Mouse (Mus musculus): ENCODE measurements around the gene 1700122O11Rik. TPM values are rescaled to one million over a fixed set of nuclear protein-coding genes. Genes with fewer than 3 reads are reported as not detected.

The 1700122O11Rik gene
- polyA plus RNA-seq, 1 experiment from 2014 or later: not detected

DNA sequence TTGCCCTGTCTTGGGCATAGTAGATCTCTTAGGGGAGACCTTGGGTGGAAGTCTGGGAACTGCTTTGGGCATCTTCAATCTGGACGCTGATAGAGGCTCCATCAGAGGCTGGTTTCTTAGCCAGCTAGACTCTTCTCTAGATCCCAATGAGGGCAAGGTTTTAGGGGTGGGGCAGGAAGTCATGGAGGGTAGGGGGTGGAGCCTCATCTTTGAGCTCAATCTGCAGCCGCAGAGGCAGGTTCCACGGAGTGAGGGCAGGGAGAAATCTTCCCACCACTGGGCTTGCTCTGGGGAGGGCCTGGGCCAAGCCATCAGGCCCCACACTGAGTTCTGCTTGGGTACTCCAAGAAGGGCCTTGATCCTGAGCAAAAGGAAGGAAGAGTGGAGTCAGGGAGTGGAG is 1.2 kb downstream of the 1700122O11Rik start:
- Histone ChIP-seq H3K4me2 (replicated peaks; ENCODE audit: low read depth, low read length) (no peak overlapping the region), H3K36me3 (ENCODE audit: control insufficient read depth, insufficient read depth, low read length) (no peaks in the 10 kb centered on the region), H3K4me1 (ENCODE audit: control insufficient read depth, insufficient read depth, low read length) (peaks cover 13% of the 10 kb centered on the region), H3K27me3 (ENCODE audit: control insufficient read depth, insufficient read depth, low read length) (no peaks in the 10 kb centered on the region), H3K9me3 (ENCODE audit: control insufficient read depth, low read depth, low read length) (no peaks in the 10 kb centered on the region), H3K4me3 (ENCODE audit: low read depth, low read length) (no peak overlapping the region), H3K9ac (replicated peaks; ENCODE audit: low read depth, low read length) (no peak overlapping the region), H3K27ac (ENCODE audit: low read length) (no peak overlapping the region)
- WGBS: 72% methylated on average over 3 of the region's 3 CpGs
- no peak for ATAC-seq (ENCODE audit: insufficient number of reproducible peaks, insufficient read depth, low FRiP score, low read depth)

DNA sequence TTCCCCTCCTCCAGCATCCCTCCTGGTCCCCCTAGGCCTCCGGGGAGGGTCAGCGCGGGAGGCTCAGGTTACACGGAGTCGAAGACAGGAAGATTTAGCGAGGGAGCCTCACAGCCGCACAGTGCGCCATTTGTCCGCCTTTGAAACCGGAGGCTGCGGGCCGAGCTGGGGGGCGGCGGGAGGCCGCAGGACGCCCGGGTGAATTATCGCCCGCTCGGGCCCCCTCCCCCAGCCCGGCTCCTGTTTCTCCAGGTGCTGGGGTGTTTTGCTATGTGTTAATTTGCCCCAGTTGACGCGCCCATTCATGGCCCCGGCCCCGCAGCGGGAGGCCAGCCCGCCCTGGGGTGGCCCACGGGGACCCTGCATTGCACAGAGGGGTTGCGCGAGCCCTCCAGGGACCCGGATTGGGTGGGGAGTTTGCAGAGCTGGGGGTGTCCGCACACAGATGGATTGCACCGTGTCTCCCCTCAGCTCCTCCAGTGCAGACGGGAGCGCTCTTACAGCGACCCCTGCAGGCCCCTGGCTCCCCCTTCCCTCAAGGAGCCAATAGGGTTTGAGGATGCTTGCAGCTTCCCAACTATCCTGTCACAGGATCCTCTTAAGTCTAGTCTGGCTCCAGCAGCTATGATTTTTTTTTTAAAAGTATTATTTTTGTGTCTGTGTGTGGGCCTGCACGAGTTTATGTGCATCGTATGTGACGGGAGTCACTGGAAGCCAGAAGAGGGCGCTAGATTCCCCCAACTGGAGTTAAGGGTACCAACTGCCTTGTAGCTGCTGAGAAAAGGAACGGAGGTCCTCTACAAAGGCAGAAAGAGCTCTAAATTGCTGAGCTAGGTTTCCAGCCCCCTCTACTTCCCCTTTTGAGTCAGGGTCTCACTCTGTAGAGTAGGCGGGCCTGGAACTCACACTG is 6.3 kb downstream of the 1700122O11Rik start:
- Histone ChIP-seq H3K4me3 (ENCODE audit: low read depth, low read length) (peak overlapping the region; percentile 22), H3K27me3 (ENCODE audit: control insufficient read depth, insufficient read depth, low read length) (no peaks in the 10 kb centered on the region), H3K4me1 (ENCODE audit: control insufficient read depth, insufficient read depth, low read length) (peaks cover 42% of the 10 kb centered on the region), H3K36me3 (ENCODE audit: control insufficient read depth, insufficient read depth, low read length) (no peaks in the 10 kb centered on the region), H3K9ac (replicated peaks; ENCODE audit: low read depth, low read length) (peak overlapping the region; percentile 15; the same call in 1 of the 2 replicates), H3K27ac (ENCODE audit: low read length) (peak overlapping the region; percentile 62; the same call in 1 of the 2 replicates), H3K9me3 (ENCODE audit: control insufficient read depth, low read depth, low read length) (no peaks in the 10 kb centered on the region), H3K4me2 (replicated peaks; ENCODE audit: low read depth, low read length) (peak overlapping the region; percentile 55)
- 7% methylated on average over 40 of the region's 42 CpGs for WGBS
- peak; percentile 77 for ATAC-seq (ENCODE audit: insufficient number of reproducible peaks, insufficient read depth, low FRiP score, low read depth)

- Histone ChIP-seq H3K4me2 (replicated peaks; ENCODE audit: low read depth, low read length) (peak overlapping the region; percentile 8; the same call in 1 of the 2 replicates), H3K9ac (replicated peaks; ENCODE audit: low read depth, low read length) (no peak overlapping the region), H3K27ac (ENCODE audit: low read length) (peak overlapping the region; percentile 11; the same call in 1 of the 2 replicates), H3K4me1 (ENCODE audit: control insufficient read depth, insufficient read depth, low read length) (peaks cover 43% of the 10 kb centered on the region), H3K36me3 (ENCODE audit: control insufficient read depth, insufficient read depth, low read length) (no peaks in the 10 kb centered on the region), H3K9me3 (ENCODE audit: control insufficient read depth, low read depth, low read length) (no peaks in the 10 kb centered on the region), H3K4me3 (ENCODE audit: low read depth, low read length) (no peak overlapping the region), H3K27me3 (ENCODE audit: control insufficient read depth, insufficient read depth, low read length) (no peaks in the 10 kb centered on the region)
- no peak for ATAC-seq (ENCODE audit: insufficient number of reproducible peaks, insufficient read depth, low FRiP score, low read depth)
- WGBS: 15% methylated on average over 12 of the region's 12 CpGs
Observed at GRCm38 (mm10) chr17:48029241-48029640, 8.9 kb downstream of the 1700122O11Rik start.

- Histone ChIP-seq H3K27me3 (ENCODE audit: control insufficient read depth, insufficient read depth, low read length) (no peaks in the 10 kb centered on the region), H3K36me3 (ENCODE audit: control insufficient read depth, insufficient read depth, low read length) (no peaks in the 10 kb centered on the region), H3K9ac (replicated peaks; ENCODE audit: low read depth, low read length) (no peak overlapping the region), H3K9me3 (ENCODE audit: control insufficient read depth, low read depth, low read length) (no peaks in the 10 kb centered on the region), H3K4me1 (ENCODE audit: control insufficient read depth, insufficient read depth, low read length) (peaks cover 52% of the 10 kb centered on the region), H3K4me3 (ENCODE audit: low read depth, low read length) (no peak overlapping the region), H3K27ac (ENCODE audit: low read length) (no peak overlapping the region), H3K4me2 (replicated peaks; ENCODE audit: low read depth, low read length) (no peak overlapping the region)
- ATAC-seq (ENCODE audit: insufficient number of reproducible peaks, insufficient read depth, low FRiP score, low read depth): no peak
- WGBS: 69% methylated on average over 5 of the region's 5 CpGs
Observed at GRCm38 (mm10) chr17:48028250-48028649, 9.8 kb downstream of the 1700122O11Rik start.

- peak; percentile 14; the same call in 1 of the 2 replicates for ATAC-seq (ENCODE audit: insufficient number of reproducible peaks, insufficient read depth, low FRiP score, low read depth)
- 55% methylated on average over 6 of the region's 6 CpGs for WGBS
- H3K27me3 ChIP-seq (ENCODE audit: control insufficient read depth, insufficient read depth, low read length): no peaks in the 10 kb centered on the region
- peaks cover 56% of the 10 kb centered on the region for H3K4me1 ChIP-seq (ENCODE audit: control insufficient read depth, insufficient read depth, low read length)
- H3K9me3 ChIP-seq (ENCODE audit: control insufficient read depth, low read depth, low read length): no peaks in the 10 kb centered on the region
- no peak overlapping the region for H3K27ac ChIP-seq (ENCODE audit: low read length)
- no peak overlapping the region for H3K4me3 ChIP-seq (ENCODE audit: low read depth, low read length)
- no peak overlapping the region for H3K4me2 ChIP-seq (replicated peaks; ENCODE audit: low read depth, low read length)
- H3K36me3 ChIP-seq (ENCODE audit: control insufficient read depth, insufficient read depth, low read length): no peaks in the 10 kb centered on the region
- no peak overlapping the region for H3K9ac ChIP-seq (replicated peaks; ENCODE audit: low read depth, low read length)
Observed at GRCm38 (mm10) chr17:48027677-48028076, 10.4 kb downstream of the 1700122O11Rik start.

- H3K9ac ChIP-seq (replicated peaks; ENCODE audit: low read depth, low read length): no peak overlapping the region
- H3K36me3 ChIP-seq (ENCODE audit: control insufficient read depth, insufficient read depth, low read length): no peaks in the 10 kb centered on the region
- no peak overlapping the region for H3K27ac ChIP-seq (ENCODE audit: low read length)
- H3K27me3 ChIP-seq (ENCODE audit: control insufficient read depth, insufficient read depth, low read length): no peaks in the 10 kb centered on the region
- no peak overlapping the region for H3K4me2 ChIP-seq (replicated peaks; ENCODE audit: low read depth, low read length)
- ATAC-seq (ENCODE audit: insufficient number of reproducible peaks, insufficient read depth, low FRiP score, low read depth): no peak
- no peak overlapping the region for H3K4me3 ChIP-seq (ENCODE audit: low read depth, low read length)
- H3K4me1 ChIP-seq (ENCODE audit: control insufficient read depth, insufficient read depth, low read length): peaks cover 58% of the 10 kb centered on the region
- no peaks in the 10 kb centered on the region for H3K9me3 ChIP-seq (ENCODE audit: control insufficient read depth, low read depth, low read length)
- 90% methylated on average over 5 of the region's 5 CpGs for WGBS
Observed at GRCm38 (mm10) chr17:48027019-48027418, 11.1 kb downstream of the 1700122O11Rik start.

GRCm38 (mm10) chr17:48024045-48024444 is 14.0 kb downstream of the 1700122O11Rik start:
- Histone ChIP-seq H3K4me2 (replicated peaks; ENCODE audit: low read depth, low read length) (no peak overlapping the region), H3K36me3 (ENCODE audit: control insufficient read depth, insufficient read depth, low read length) (no peaks in the 10 kb centered on the region), H3K27me3 (ENCODE audit: control insufficient read depth, insufficient read depth, low read length) (no peaks in the 10 kb centered on the region), H3K27ac (ENCODE audit: low read length) (no peak overlapping the region; the same call in 1 of the 2 replicates), H3K4me1 (ENCODE audit: control insufficient read depth, insufficient read depth, low read length) (peaks cover 28% of the 10 kb centered on the region), H3K9ac (replicated peaks; ENCODE audit: low read depth, low read length) (no peak overlapping the region), H3K9me3 (ENCODE audit: control insufficient read depth, low read depth, low read length) (no peaks in the 10 kb centered on the region), H3K4me3 (ENCODE audit: low read depth, low read length) (no peak overlapping the region)
- ATAC-seq (ENCODE audit: insufficient number of reproducible peaks, insufficient read depth, low FRiP score, low read depth): no peak
- 51% methylated on average over 8 of the region's 8 CpGs for WGBS

DNA sequence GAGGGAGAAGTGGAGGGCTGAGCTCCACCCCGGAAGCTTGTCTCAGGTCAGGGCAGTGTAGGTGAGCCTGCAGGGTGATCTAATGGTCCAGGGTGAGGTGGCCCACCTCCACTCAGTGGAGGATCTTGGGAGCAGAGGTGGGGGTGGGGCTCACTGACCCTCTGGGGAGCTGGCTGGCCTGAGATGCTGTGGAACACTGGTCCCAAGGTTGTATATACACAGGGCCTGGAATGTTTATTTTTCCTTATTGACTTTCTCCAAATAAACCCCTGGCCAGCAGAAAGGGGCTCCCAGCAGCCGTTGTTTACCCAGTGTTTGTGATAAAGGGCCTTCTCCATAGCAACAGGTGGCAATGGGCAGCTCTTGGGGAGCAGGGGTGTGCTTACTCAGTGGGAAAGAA is 18.5 kb downstream of the 1700122O11Rik start:
- Histone ChIP-seq H3K9ac (replicated peaks; ENCODE audit: low read depth, low read length) (no peak overlapping the region), H3K27me3 (ENCODE audit: control insufficient read depth, insufficient read depth, low read length) (no peaks in the 10 kb centered on the region), H3K36me3 (ENCODE audit: control insufficient read depth, insufficient read depth, low read length) (no peaks in the 10 kb centered on the region), H3K9me3 (ENCODE audit: control insufficient read depth, low read depth, low read length) (no peaks in the 10 kb centered on the region), H3K4me1 (ENCODE audit: control insufficient read depth, insufficient read depth, low read length) (peaks cover 18% of the 10 kb centered on the region), H3K4me2 (replicated peaks; ENCODE audit: low read depth, low read length) (no peak overlapping the region), H3K27ac (ENCODE audit: low read length) (0 out of 2 replicates have a peak overlapping the region, but pooled peaks have one; percentile 15), H3K4me3 (ENCODE audit: low read depth, low read length) (no peak overlapping the region)
- ATAC-seq (ENCODE audit: insufficient number of reproducible peaks, insufficient read depth, low FRiP score, low read depth): peak; percentile 91
- WGBS: 11% methylated on average over 2 of the region's 2 CpGs

Measured in stomach, embryonic 14.5 days (tissue).